Mouse (Mus musculus): ENCODE measurements around the gene Coro1b.

DNA sequence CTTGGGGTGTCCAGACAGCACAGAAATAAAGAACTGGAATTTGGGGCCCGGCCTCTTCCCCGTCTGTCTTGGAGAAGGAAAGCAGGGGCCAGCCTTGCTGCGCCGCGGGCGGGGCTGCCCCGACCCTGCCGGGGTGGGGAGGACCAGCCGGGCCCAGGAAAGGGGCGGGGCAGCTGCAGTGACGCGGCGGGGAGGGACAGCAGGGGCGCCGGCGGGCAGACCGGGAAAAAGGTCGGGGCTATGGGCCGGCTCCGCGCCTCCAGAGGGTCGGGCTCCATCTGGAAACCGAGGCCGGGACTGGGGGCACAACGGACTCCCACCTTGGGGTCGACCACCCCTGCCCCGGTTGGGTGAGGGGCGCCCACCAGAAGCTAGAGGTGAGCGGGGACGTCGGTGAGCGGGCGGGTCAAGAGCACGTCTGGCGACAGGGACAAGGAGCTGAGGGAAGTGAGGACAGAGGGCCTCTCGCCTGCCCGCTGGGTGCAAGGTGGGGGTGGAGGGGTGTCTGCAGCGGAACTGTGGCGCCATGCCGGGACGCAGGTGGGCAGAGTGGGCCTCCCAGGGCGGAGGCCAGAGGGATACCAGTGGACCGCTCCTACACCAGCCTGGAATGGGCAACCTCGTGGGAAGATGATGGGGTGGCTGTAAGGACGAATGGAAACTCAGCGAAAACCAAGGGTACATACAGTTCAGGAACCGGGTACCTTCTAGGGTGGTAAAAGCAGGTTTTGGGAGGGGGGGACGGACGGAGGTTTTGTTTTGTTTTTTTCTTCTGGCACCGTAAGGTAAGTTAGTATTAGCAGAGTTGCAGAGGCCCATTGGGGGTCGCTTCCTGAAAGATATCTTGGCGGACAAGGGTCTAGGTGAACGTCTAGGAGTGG is 48.3 kb upstream of the Coro1b start, which contains the start of gene Pitpnm1:
- TF ChIP-seq CTCF (IDR thresholded peaks at IDR 0.05; ENCODE audit: low read depth) (no peak), EP300 (IDR thresholded peaks at IDR 0.05; ENCODE audit: low read depth) (no peak)

Measured in liver, postnatal 0 days (tissue).